Mouse (Mus musculus) ES-Bruce4 (cell line): ENCODE measurements at regions not wholly inside any gene's neighbourhood (a gene's known extent, or its start where the extent isn't known, plus 50 kb on each side); places are given as distances from the start of the nearest gene placed in this dataset.

ENCODE experiments used
- CTCF ChIP-seq: IDR thresholded peaks from one replicate; pipeline ENCODE4 v1.8.1; 2011; ENCODE audit warnings: low read depth, low read length
- EP300 ChIP-seq: IDR thresholded peaks from 2 replicates; pipeline ENCODE4 v1.6.1; 2011; ENCODE audit warnings: low read depth, low read length; ENCODE audit not compliant: insufficient read depth
- POLR2A ChIP-seq: IDR thresholded peaks from one replicate; pipeline ENCODE4 v1.8.1; 2011; ENCODE audit warnings: low read length; ENCODE audit not compliant: insufficient read depth

- TF ChIP-seq POLR2A = no peak
- TF ChIP-seq CTCF = no peak
- TF ChIP-seq EP300 = no peak
Measured at GRCm38 (mm10) chr1:151059546-151060136, 66.4 kb upstream of the Hmcn1 start.
